Mouse (Mus musculus) spleen, postnatal 36 days (tissue): ENCODE data around the gene Nek7.

Source experiments
- DNase-seq, 2 experiments: peaks; one replicate each; pipeline ENCODE4 v3.0.0; 2022; ENCODE audit warnings: low spot score in 2 of 2, mixed read lengths in 1 of 2

Gene Nek7

GRCm38 (mm10) chr1:138513982-138514381 is 106.0 kb downstream of the Nek7 start:
- DNase-seq: no peak

GRCm38 (mm10) chr1:138510566-138510965 is 109.4 kb downstream of the Nek7 start:
- DNase-seq: no peak

DNA sequence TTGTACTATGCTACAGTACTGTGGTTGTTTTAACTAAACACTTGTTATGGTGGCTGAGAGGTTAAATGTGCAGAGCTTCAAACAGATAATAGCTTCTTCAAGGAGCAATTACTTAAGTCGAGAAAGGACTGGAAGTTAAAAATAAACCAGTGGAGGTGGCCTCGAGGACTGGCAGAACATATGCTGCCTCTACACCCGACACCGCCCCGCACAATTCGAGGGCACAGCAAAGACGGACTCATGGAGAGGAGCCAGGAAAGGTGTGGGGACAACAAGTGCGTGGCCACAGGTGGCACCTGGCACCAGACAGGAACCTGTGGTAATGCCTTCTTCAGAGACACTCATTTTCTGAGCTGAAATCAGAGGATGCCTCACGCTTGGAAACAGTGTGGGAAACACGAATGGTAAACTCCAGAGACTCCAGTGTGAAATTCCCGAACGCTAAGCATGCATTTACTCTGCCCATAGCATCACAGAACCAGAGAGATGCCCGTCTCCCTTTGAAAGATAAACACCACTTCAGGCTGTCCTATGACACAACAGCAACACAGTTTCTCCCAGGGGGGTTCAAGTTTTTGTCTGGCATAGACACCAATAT is 112.4 kb downstream of the Nek7 start:
- no peak for DNase-seq

GRCm38 (mm10) chr1:138507014-138507413 is 112.9 kb downstream of the Nek7 start:
- DNase-seq: no peak

DNA sequence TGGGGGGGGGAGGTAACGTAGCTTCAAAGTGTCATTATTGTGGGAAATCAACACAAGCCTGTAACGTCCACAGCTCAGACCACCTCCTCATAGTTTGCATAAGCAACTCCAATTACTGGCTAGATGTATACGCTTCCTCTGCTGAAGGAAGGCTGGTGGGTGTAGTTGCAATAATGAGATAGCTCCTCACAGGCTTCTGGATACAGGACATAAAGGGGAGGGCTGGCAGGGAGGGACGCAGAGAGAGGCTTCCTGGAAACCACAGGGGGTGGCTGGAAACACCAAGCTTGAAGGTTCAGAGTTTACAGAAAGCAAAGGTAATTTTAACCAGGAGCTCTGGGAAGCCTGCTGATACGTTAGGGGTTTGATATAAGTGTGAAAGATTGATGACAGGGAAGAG is 115.7 kb downstream of the Nek7 start:
- no peak for DNase-seq

DNA sequence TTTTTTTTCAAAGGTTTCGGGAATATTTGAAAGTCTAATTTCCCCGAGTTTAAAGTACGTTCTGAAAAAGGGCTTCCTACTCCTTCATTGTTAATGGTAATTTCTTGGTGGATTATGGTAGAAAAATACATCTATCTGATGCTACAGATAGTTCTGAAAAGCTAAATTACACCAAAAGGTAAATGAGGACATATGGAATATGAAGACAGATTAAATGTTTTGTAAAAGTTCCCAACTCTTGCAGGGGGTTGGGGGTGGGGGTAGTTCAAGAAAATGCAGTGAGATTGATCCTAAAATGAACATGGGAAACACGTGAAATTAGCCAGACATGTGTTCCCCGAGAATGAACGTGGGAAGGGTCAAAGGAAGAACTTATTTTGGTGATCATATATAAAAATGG is 119.2 kb downstream of the Nek7 start:
- DNase-seq: no peak

DNA sequence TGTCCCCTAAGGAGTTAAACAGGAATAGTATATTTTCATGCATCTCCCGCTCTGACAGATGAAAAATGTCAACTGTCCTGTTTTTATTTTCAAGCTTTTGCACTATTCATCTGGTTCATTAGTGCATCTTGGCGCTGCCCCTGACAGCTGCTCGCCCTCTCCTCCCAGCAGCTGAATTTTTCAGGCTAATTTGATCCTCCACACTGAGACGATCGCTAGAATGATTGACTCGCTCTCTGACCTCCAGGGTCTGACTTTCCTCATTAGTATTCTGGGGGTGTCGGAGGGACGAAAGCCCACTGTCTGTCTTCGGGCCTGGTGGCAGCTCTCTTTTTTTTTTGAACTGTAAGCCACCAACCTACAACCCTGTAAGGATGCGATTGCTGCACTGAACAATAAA is 119.8 kb downstream of the Nek7 start:
- DNase-seq: no peak

DNA sequence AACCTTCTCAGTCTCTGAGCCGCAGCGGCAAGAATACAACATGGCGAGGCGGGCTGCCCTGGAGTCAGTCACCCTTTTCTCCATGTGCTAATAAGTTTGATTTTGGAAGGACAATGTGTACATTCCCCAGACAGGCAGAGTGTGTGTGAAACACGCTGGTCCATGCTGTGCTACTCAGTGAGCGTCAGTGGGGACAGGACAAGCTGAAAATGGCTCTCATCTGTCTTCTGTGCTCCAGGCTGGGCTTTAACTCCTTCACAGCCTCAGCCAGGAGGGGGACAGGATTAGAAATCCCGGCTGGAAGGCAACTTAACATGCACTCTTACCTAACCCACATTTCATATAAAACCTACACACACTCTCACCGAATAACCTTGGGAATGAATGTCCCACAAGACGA is 120.5 kb downstream of the Nek7 start:
- DNase-seq: no peak

DNA sequence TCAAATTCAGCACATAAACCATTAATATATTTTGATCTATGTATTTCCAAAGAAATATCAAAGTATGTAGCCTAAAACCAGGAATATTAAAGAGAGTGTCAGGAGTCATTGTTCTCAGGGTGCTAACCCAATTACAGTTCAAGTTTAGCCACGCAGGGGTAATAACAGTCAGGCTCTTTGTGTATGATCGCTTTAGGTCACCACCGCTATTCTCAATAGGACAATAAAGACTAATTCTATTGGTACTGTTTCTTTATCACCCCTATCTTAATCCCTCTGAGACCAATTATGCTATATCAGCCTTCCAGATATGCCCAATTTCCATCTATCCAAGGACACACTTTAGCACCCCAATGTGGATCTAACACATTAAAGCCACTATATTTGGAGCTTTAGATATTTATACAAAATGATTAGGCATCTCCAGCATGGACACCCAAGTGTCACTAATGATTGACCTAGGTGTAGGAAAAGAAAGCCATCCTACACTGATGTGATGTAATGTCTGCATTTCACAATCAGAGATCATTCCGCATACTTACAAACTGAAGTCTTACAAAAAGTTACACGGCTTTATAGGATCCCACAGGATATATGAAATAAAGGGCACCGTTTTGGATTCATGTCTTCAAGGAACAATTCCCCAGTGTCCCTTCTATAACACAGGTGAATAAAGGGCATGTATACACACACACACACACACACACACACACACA is 128.4 kb downstream of the Nek7 start:
- no peak for DNase-seq

- DNase-seq: no peak
Observed at GRCm38 (mm10) chr1:138487569-138487968, 132.4 kb downstream of the Nek7 start.

DNA sequence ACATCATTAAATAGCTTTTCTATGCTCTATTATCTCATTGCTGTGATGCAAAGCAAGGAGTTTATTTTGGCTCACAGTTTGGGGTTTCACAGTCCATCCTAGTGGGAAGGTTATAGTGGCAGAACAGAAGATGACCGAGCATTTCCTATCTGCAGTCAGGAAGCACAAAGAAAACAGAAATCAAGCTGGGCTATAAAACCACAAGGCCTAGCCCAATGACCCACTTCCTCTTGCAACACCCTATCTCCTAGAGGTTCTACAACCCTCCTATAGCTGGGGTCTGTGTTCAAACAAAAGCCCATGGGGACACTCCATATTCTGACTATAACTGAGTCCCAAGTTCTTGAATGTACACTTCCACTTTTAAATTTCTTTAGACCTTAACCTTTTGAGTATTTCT is 139.2 kb downstream of the Nek7 start:
- DNase-seq: no peak

- DNase-seq: no peak
Observed at GRCm38 (mm10) chr1:138465352-138465751, 154.6 kb downstream of the Nek7 start.

DNA sequence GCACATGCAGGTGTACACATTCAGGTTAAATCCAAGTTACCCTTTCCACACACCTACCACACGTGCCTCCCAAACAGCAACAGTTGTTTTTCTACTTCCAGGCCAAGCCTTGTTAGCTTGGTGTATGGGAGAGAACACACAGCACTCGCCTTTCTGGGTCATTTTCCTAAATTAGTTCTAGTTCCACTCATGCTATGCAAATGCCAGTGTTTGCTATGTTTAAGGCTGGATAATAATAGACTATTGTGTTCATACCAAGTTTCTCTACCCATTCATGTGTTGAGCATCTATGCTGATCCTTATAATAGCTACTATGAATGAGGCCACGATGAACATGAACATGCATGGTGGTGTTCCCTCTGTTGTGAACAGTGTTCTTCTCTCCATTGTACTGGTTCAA is 158.5 kb downstream of the Nek7 start:
- no peak for DNase-seq

- no peak for DNase-seq
Observed at GRCm38 (mm10) chr1:138449476-138449851, 170.5 kb downstream of the Nek7 start.

DNA sequence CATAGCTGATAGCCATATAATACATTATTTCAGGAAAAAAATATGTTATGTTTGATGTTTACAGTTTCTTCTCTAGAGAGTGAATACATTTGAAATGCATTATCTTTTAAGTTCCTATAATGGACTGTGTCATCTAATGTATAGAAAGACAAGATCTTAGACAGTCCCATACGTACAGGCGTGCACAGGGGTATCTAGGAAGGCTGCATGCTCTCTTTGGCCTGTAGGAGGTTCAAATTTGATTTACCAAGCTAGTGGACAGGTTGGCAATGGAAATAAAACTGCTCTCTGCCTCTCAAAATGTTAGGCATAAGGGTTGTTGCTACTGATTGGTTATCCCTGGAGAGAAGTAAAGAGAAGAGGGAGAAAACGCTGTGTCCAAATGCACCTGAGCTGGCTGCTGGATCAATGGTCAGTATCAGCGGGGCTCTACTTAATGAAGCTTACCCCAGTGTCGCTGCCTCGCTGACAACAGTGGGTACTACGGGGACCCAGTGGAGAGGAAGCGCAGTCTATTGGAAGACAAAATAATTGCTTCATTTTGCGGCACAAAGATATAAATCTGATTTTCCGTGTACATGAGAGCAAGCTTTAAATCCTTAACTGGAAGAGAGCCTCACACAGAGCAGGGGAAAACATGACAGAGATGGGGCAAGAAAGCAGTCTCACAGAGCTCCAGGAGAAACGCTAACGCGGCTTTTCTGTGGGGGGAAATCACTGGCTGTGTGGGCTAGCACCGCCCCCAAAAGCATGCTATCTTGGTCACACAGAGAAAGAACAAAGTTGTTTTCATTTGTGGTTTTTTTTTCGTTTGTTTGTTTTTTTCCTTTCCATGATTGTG is 171.1 kb downstream of the Nek7 start:
- no peak for DNase-seq

DNA sequence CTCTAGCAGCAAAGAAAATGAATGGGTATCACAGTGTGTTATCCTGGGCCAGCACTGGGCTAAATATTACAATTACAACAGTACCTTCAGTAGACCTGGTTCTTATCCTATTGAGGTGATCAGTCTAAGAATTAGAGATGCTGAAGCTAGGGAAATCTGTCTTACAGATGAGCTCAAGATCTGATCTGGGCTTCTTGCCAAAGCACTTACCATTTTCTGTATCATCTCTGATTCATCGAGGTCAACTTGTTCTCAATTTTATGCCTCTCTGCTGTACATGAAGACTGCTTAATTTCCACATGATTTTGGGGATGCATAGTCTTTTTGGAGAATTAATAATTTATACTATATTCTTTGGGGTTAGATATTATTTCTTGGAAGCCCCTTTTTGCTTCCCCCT is 173.1 kb downstream of the Nek7 start:
- DNase-seq: no peak
